In the genomic region with DNA sequence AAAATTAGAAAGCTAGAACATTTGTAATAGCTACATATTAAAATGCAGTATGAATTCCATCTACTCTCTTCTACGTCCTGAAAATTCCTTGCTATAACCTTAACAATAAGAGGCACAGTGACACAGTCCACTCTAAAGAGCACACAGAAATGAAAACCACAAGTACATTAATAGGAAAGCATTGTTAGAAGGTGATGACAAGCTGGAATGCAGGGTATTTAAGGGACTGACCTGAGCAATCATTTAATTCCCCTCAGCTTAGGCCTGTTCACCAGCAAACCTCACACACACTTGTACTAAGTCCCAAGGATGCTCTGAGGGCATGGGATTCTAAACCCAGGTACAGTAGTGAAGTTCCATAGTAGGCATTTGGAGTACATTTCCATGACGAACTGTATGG, we compare ENCODE assay signal across 17 mouse cellular contexts. TPM values are rescaled to one million over a fixed set of nuclear protein-coding genes. Genes with fewer than 3 reads are reported as not detected.
A peak's percentile ranks its signal among the peaks of the same experiment; 100 is the strongest.
DNase-seq lines count a peak whose midpoint lies in the region; ATAC-seq and TF ChIP-seq lines count a peak whose summit lies in the region.
"Had no signal": no experiment of that assay in that cellular context is flagged by ENCODE, and none has a peak within 500 bp of the region (broad histone marks: within the 10 kb centered on the region; RNA-seq: fewer than 3 reads in every experiment).

No protein-coding gene starts in this region.

- peak; percentile 2 for DNase-seq in heart, adult 11 months
- DNase-seq in heart, postnatal 10 days, result no peak
- DNase-seq in kidney, adult 8-10 months, result no peak
- DNase-seq in G1E (ENCODE audit: low spot score), result no peak
- DNase-seq in lung, adult 2 months, result no peak
- DNase-seq: adrenal gland, adult 8-10 months; cerebellum, adult 9-10 months; lung, postnatal 14 days; thymus, postnatal 14 days had no signal

- no peak overlapping the region for H3K4me3 ChIP-seq in kidney, embryonic 15.5 days (replicated peaks)
- H3K4me3 ChIP-seq in G1E (ENCODE audit: low read depth, low read length), result peak overlapping the region; percentile 95; the same call in 1 of the 2 replicates
- no peak overlapping the region for H3K4me3 ChIP-seq in liver, embryonic 15.5 days (replicated peaks)
- no peak overlapping the region for H3K4me3 ChIP-seq in lung, adult 2 months (replicated peaks; ENCODE audit: extremely low read depth, low read depth, low read length)
- H3K4me3 ChIP-seq: limb, embryonic 10.5 days; midbrain, embryonic 15.5 days had no signal

- WGBS in kidney, embryonic 15.5 days, result 77% methylated on average over 2 of the region's 2 CpGs
- WGBS in liver, embryonic 15.5 days (ENCODE audit: insufficient replicate concordance), result 64% methylated on average over 2 of the region's 2 CpGs
- 58% methylated on average over 2 of the region's 2 CpGs for WGBS in lung, adult 2 months

- H3K36me3 ChIP-seq in kidney, embryonic 15.5 days, result no peaks in the 10 kb centered on the region
- H3K36me3 ChIP-seq in G1E (replicated peaks), result peaks cover 46% of the 10 kb centered on the region
- H3K36me3 ChIP-seq in liver, embryonic 15.5 days (replicated peaks), result no peaks in the 10 kb centered on the region
- H3K36me3 ChIP-seq: embryonic facial prominence, embryonic 10.5 days; limb, embryonic 10.5 days; midbrain, embryonic 15.5 days had no signal

- no peaks in the 10 kb centered on the region for H3K27me3 ChIP-seq in kidney, embryonic 15.5 days
- no peaks in the 10 kb centered on the region for H3K27me3 ChIP-seq in G1E (ENCODE audit: insufficient read depth, low read length)
- no peaks in the 10 kb centered on the region for H3K27me3 ChIP-seq in liver, embryonic 15.5 days
- H3K27me3 ChIP-seq: midbrain, embryonic 15.5 days; Patski had no signal

- no peak for ATAC-seq in kidney, embryonic 15.5 days (replicated peaks; ENCODE audit: low FRiP score)
- ATAC-seq in G1E (ENCODE audit: extremely low read depth, insufficient number of reproducible peaks, low FRiP score, poor library complexity, severe bottlenecking), result no peak
- no peak for ATAC-seq in liver, embryonic 15.5 days (ENCODE audit: insufficient read depth)
- ATAC-seq: hindbrain, embryonic 16.5 days; intestine, embryonic 16.5 days; midbrain, embryonic 15.5 days; Patski had no signal

- TF ChIP-seq POLR2A in lung, adult 2 months (IDR thresholded peaks at IDR 0.05; ENCODE audit: borderline replicate concordance, extremely low read depth, low read depth, low read length), result no peak

- intact Hi-C loops in heart, postnatal 10 days (cut with DNase I), result loop anchor here (2.0 kb wide), 1 partner anchor 18 kb away; no protein-coding TSS in a partner anchor

- peaks cover 30% of the 10 kb centered on the region for H3K4me1 ChIP-seq in kidney, embryonic 15.5 days
- peaks cover 58% of the 10 kb centered on the region for H3K4me1 ChIP-seq in G1E (ENCODE audit: insufficient read depth, low read depth, low read length)
- peaks cover 38% of the 10 kb centered on the region for H3K4me1 ChIP-seq in liver, embryonic 15.5 days (replicated peaks)
- H3K4me1 ChIP-seq in lung, adult 2 months (ENCODE audit: control insufficient read depth, insufficient read depth, low read length), result peaks cover 10% of the 10 kb centered on the region

- no peak for TF ChIP-seq CTCF in G1E (IDR thresholded peaks at IDR 0.05; ENCODE audit: low read depth, low read length)
- TF ChIP-seq CTCF in lung, adult 2 months (IDR thresholded peaks at IDR 0.05; ENCODE audit: insufficient read depth, low read length), result no peak

- H3K27ac ChIP-seq in kidney, embryonic 15.5 days, result no peak overlapping the region
- H3K27ac ChIP-seq in liver, embryonic 15.5 days (replicated peaks), result no peak overlapping the region
- H3K27ac ChIP-seq: embryonic facial prominence, embryonic 10.5 days; limb, embryonic 10.5 days; midbrain, embryonic 15.5 days had no signal

- no peaks in the 10 kb centered on the region for H3K9me3 ChIP-seq in kidney, embryonic 15.5 days (replicated peaks)
- H3K9me3 ChIP-seq in G1E (replicated peaks), result no peaks in the 10 kb centered on the region
- no peaks in the 10 kb centered on the region for H3K9me3 ChIP-seq in liver, embryonic 15.5 days (replicated peaks)
- H3K9me3 ChIP-seq: embryonic facial prominence, embryonic 10.5 days; limb, embryonic 10.5 days; midbrain, embryonic 15.5 days had no signal

- peak overlapping the region; percentile 11; the same call in 1 of the 2 replicates for H3K9ac ChIP-seq in kidney, embryonic 15.5 days
- no peak overlapping the region for H3K9ac ChIP-seq in liver, embryonic 15.5 days
- H3K9ac ChIP-seq: midbrain, embryonic 15.5 days had no signal

- H3K4me2 ChIP-seq in kidney, embryonic 15.5 days, result no peak overlapping the region
- 0 out of 2 replicates have a peak overlapping the region, but pooled peaks have one; percentile 90 for H3K4me2 ChIP-seq in liver, embryonic 15.5 days
- H3K4me2 ChIP-seq: midbrain, embryonic 15.5 days had no signal

RNA-seq across cellular contexts. Expression of a gene that starts 2.6 kb away (rescaled TPM):
- total RNA-seq in heart, postnatal 10 days (2021), result 10 to 100 TPM; 10.4 to 10.6 TPM
- 34.9 and 35.6 TPM in 2 replicates for polyA plus RNA-seq in kidney, embryonic 15.5 days (2015; fragmentation: Nextera tagmentation; extraction: Ambion mirVana)
- 46.3 and 49.1 TPM in 2 replicates for total RNA-seq in G1E (2014; fragmentation: Nextera tagmentation)
- 46.6 and 52.2 TPM in 2 replicates for total RNA-seq in G1E (2017)
- polyA plus RNA-seq in G1E (2012), result 71.1 and 92.1 TPM in 2 replicates
- 14.3 and 15.7 TPM in 2 replicates for polyA plus RNA-seq in liver, embryonic 15.5 days (2015; fragmentation: Nextera tagmentation; extraction: Ambion mirVana)
- 8.3 TPM in 2 replicates for polyA plus RNA-seq in lung, adult 2 months (2012; rRNA removed)
